ENCODE assay signal across 9 mouse cellular contexts in genomic region chr16:25041855-25042529, GRCm38 (mm10).
DNase-seq lines count a peak whose midpoint lies in the region; ATAC-seq lines count a peak whose summit lies in the region.
"Had no signal": no experiment of that assay in that cellular context is flagged by ENCODE, and none has a peak within 500 bp of the region (broad histone marks: within the 10 kb centered on the region; RNA-seq: fewer than 3 reads in every experiment).

No protein-coding gene starts in this region.

- H3K4me2 ChIP-seq in liver, embryonic 12.5 days, result no peak overlapping the region
- H3K4me2 ChIP-seq in heart, embryonic 12.5 days, result no peak overlapping the region

- no peak overlapping the region for H3K27ac ChIP-seq in liver, embryonic 12.5 days
- H3K27ac ChIP-seq in heart, embryonic 12.5 days (ENCODE audit: poor library complexity, severe bottlenecking), result peak overlapping the region; percentile 3; the same call in 1 of the 2 replicates

- no peaks in the 10 kb centered on the region for H3K4me1 ChIP-seq in liver, embryonic 12.5 days
- H3K4me1 ChIP-seq in heart, embryonic 12.5 days (replicated peaks), result peaks cover 16% of the 10 kb centered on the region

- H3K9me3 ChIP-seq in liver, embryonic 12.5 days (replicated peaks), result no peaks in the 10 kb centered on the region
- H3K9me3 ChIP-seq in heart, embryonic 12.5 days (replicated peaks), result no peaks in the 10 kb centered on the region

- DNase-seq in adrenal gland, postnatal 10 days, result peak; percentile 42
- DNase-seq in adrenal gland, postnatal 4 days (ENCODE audit: low spot score in 2 of 2), result no peak
- DNase-seq in liver, result peak; percentile 10
- DNase-seq in cerebellum, postnatal 25 days, result no peak
- no peak for DNase-seq in natural killer cell, adult 2 months (ENCODE audit: low spot score in 2 of 2)
- DNase-seq: cerebellum, adult 9-10 months had no signal

- peaks cover 3% of the 10 kb centered on the region; the same call in 1 of the 2 replicates for H3K27me3 ChIP-seq in liver, embryonic 12.5 days (replicated peaks)
- H3K27me3 ChIP-seq in heart, embryonic 12.5 days (replicated peaks), result 0 out of 2 replicates have a peak, but pooled peaks cover 4% of the 10 kb centered on the region

- no peak overlapping the region for H3K9ac ChIP-seq in liver, embryonic 12.5 days
- H3K9ac ChIP-seq in heart, embryonic 12.5 days, result no peak overlapping the region

- no peaks in the 10 kb centered on the region for H3K36me3 ChIP-seq in liver, embryonic 12.5 days
- no peaks in the 10 kb centered on the region for H3K36me3 ChIP-seq in heart, embryonic 12.5 days

- H3K4me3 ChIP-seq in liver, embryonic 12.5 days, result no peak overlapping the region
- no peak overlapping the region for H3K4me3 ChIP-seq in heart, embryonic 12.5 days

- no peak for ATAC-seq in liver, embryonic 12.5 days
- 0 out of 2 replicates have a peak, but pooled peaks have one; percentile 29 for ATAC-seq in heart, embryonic 12.5 days (ENCODE audit: insufficient number of reproducible peaks, low FRiP score)
- peak; percentile 56 for ATAC-seq in megakaryocyte progenitor cell, adult 5-6 weeks (replicated peaks; ENCODE audit: poor library complexity)

- 47% methylated on average over 5 of the region's 5 CpGs for WGBS in liver, embryonic 12.5 days (ENCODE audit: insufficient replicate concordance)
- 60% methylated on average over 5 of the region's 5 CpGs for WGBS in heart, embryonic 12.5 days

Comparison
In these comparisons a context has a peak if more than half of its experiments do, and no peak if none do; other contexts are left out.
1. DNase-seq: peak in adrenal gland, postnatal 10 days (single experiment) and liver (single experiment); none in adrenal gland, postnatal 4 days (0 of 2), cerebellum, postnatal 25 days (0 of 2) and natural killer cell, adult 2 months (0 of 2).